Mouse (Mus musculus): ENCODE results near the gene Vipr1. TPM values are rescaled to one million over a fixed set of nuclear protein-coding genes. Genes with fewer than 3 reads are reported as not detected.
A peak's percentile ranks its signal among the peaks of the same experiment; 100 is the strongest.
"Not testable (repeated sequence)": the region's sequence is repeated elsewhere in the genome, so short reads cannot be mapped to it uniquely, and the experiment has no call there.

Gene Vipr1
- 2.7 and 3.7 TPM in 2 replicates for total RNA-seq (2021)
- long read RNA-seq, experiment 1 = 0 reads
- long read RNA-seq, experiment 2, partial matches to known transcripts = 2 of 2 reads
- long read RNA-seq, experiment 2, other reads (novel, unspliced or antisense) = 0 of 2 reads

DNA sequence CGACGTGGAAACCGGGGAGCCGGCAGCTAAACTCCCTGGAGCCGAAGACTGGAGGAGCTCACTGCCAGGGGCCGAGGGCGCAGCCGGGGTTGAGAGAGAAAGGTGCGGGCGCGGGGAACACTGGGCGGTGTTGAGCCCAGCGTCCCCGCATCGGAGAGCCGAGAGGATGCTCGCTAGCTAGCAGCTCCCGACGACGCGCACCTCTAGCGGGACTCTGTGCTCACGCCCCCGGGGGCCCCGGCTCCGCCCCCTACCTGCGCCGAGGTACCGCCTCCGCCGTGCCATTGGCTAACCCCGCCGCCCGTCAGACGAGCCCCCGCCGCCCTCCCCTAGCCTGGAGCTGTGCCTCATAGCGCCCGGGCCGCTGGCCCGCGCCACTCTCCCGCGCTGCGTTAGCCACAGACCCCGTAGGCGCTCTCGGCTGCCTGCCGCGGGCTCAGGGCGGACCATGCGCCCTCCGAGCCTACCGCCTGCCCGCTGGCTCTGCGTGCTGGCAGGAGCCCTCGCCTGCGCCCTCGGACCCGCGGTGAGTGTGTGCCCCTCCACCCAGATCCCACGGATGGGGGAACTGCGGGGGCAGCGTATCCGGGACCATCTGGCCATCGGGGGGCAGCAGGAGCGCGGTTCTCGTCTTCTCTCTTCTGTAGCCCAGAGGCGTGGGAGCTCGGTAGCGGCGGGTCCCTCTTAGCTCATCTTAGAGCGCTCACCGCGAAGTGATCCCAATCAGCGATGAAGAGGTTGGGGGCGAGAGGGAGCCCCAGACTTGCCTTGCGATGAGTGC lies at the start of gene Vipr1:
Gene Vipr1, plus strand, starts transcription at position 316 of the 781 bp plus-strand sequence.
- peak; percentile 71 for DNase-seq

DNA sequence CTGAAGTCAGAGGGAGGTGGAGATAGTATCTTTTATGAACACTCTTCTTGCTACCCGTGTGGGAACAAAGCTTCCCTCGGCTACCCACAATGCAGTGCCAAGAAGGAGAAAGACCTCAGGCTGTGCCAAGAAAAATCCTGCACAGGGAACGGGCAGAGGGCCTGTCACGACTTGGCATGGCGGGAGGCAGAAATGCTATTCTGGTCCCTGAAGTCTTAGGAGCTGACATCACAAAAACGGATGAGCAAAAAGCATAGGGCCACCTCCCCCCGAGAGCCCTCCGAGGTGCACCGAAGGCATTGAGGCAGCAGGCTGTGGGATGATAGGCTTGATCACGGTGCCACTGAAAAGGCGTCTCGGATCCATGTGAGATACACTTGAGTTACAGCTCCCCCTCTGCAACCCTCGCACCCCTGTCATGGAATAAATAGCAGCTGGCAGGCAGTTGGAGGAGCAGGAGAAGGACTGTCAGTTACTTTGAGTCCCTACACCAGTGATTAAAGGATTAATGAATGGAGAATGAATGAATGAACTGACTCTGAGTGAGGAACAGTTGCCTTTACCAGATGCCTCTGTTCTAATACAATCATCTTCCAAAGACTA lies 49.5 kb upstream of the Vipr1 start:
- no peak for DNase-seq

DNA sequence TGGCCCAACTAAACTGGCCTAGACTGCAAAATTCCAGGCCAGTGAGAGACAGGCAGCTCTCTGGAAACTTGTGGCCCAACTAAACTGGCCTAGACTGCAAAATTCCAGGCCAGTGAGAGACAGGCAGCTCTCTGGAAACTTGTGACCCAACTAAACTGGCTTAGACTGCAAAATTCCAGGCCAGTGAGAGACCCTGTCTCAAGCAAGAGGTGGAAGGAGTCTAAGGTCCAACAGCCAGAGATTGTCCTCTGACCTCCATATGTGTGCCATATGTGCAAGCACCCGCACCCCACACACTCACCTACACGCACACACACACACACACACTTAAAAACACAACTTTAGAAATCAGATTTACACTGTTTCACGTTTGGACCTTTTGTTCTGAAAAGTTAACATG lies 48.7 kb upstream of the Vipr1 start:
- not testable (repeated sequence) for DNase-seq

DNA sequence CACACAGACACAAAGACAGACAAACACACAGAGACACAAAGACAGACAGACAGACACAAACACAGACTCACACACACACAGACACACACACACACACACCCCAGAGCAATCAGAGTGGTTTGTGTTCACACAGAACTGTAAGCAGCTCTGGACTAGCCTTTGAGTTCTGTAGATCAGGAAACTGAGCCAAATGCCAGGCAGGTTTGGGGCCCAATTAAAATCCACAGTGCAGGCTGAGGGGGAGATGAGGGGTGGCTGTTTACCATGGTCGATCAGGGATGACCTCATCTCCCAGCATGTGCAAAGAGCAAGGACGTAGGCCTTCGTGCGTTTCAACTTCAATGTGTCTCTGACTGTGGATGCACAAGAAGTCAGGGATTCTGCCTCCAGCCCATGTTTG lies 47.7 kb upstream of the Vipr1 start:
- DNase-seq = no peak

DNA sequence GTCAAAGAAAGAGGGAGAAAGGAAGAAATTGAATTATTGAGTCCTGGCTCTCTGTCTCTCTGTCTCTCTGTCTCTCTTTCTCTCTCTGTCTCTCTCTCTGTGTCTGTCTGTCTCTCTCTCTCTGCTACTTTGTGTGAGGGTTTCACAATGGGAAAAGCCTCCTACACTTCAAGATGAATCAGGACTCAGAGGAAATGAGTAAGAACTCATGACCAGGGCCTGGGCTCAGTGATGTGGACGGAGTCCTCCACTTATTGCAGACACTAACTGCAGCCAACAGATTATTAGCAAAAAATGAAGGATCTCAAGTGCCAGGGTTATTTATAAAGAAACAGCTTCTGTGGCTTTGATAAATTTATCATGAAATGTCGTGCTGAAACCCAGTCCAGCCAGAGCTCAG lies 44.4 kb upstream of the Vipr1 start:
- DNase-seq = no peak

DNA sequence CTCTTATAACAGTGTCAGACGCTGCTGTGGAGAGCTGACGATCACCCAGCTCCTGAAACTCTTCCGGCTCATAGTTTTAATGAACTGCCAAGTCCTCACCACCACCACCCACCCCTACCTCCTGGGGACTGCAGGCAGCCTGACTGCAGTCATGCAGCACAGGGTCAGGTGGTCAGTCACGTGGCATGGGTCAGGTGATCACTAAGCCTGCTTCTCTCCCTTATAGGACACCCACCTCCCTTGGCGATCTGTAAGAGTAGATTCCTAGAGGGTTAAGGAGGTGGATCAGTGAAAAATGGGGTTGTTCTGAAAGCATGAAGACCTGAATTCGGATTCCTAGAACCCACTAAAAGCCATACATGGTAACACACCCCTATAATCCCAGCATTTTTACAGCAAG lies 43.0 kb upstream of the Vipr1 start:
- DNase-seq = no peak

DNA sequence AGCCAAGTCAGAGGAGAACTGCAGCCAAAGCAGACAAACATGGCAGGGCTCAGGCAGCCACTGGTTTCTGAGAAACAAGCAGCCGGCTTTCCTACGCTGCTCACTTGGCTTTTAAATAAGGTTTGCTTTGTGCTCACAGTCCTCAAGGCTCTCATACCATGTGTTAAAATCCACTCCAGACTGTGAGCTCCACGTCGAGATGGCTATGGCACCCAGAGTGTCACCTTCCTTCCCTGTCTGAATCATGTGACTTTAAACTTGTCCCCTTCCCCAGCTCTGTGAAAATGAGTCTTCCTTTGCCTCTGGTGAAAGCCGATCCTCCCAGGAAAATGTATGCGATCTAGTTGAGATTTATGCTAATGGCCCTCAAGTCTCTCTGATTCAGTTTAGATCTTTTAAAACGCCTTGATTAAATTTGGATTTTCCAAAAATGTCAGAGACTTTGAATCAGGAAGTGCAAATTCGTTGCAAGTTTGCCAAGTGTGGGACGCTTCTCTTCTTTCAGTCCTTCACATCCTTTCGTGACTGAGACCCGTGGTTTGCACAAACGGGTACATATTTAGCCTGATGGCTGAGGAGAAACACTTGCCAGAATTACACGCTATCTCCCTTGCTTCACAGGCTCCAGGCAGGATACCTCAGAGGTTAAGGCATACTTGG lies 42.2 kb upstream of the Vipr1 start:
- no peak for DNase-seq

DNA sequence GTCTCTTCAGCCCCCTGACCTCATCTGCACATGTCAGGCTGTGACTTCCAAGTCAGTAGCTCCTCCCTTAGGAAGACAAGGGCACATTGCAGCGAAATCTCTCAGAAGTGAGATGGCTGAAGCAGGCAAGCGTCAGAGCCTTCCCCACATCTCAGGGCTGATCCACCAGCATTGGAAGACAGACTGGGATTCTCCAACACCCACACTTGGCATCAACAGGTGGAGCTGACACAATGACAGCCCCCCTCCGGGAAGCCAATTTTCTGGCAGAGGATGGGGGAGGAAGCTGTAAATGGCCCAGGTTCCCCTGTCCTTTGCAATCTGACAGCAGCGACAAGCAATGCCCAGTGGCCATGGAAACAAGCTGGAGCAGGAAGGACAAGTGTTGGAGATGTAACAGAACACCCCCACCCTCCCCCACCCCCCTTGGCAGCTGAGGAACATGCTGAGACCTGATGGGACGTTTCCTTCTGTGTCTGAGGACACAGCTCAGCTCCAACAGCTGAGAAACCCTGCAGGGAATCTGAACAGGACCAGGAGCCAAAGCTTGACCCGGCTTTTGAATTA lies 41.6 kb upstream of the Vipr1 start:
- peak; percentile 32 for DNase-seq

DNA sequence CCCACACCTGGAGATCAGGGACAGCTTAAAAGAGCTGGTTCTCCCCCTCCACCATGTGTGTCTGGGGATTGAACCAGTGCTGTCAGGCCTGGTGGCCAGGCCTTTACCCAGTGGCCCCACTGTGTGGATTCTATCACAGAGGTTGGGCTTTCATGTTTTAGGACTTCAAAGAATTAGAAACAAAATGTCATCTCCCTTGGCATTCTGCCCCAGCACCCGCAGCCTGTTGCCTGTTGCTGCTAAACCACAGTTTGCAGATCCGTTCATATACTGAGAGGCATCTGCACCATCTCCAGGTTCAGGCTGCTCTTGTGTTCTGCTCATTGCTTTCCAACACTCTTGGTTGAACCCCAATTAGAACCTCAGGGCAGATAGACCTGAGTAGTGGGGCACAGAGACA lies 40.1 kb upstream of the Vipr1 start:
- DNase-seq = peak; percentile 36

DNA sequence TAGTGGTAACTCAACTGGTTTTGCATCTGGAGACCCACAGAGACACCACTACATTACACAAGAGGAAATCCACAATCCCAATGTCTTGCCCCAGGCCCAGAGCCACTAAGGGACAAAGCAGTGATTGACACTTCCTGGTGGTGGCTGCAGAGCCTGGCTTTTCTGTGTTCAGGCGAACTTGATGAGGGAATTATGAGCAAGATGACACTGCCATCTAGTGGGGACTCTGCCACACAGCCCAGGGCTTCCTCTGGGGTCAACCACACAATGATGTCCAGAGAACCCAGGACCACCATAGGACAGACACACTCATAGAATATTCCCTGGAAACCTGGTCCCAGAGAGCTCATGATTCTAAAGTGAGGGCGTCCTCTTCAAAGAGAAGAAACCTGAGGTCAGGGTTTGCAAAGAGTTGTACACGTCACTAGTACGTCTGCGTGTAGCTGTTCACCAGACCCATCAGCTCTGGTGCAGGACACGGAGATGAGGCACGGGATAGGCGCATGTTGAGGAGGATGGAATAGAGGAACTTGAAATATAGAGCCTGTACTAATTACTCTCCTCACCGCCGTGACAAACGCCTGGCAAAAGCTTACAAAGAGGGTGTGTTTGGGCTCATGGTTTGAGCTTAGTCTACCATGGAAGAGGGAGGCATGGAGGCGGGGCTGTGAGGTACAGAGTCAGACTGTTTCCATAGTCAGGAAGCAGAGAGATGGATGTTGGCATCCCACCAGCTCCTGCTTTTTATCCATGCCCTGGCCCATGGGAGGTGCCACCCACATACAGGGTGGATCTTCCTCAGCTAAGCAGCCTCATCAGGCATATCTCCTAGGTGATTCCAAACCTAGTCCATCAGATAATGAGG lies 36.9 kb upstream of the Vipr1 start:
- DNase-seq = peak; percentile 82

DNA sequence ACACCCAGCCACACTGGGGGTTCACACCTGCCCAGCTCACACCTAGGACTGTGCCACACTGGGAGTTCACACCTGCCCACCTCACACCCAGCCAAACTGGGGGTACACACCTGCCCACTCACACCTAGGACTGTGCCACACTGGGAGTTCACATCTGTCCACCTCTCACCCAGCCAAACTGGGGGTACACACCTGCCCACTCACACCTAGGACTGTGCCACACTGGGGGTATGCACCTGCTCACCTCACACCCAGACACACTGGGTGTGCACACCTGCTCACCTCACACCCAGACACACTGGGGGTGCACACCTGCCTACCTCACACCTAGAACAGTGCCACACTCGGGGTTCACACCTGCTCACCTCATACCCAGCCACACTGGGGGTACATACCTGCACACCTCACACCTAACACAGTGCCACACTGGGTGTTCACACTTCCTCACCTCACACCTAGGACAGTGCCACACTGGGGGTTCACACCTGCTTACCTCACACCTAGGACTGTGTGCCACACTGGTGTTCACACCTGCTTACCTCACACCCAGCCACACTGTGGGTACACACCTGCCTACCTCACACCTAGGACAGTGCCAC lies 35.9 kb upstream of the Vipr1 start:
- DNase-seq = no peak

DNA sequence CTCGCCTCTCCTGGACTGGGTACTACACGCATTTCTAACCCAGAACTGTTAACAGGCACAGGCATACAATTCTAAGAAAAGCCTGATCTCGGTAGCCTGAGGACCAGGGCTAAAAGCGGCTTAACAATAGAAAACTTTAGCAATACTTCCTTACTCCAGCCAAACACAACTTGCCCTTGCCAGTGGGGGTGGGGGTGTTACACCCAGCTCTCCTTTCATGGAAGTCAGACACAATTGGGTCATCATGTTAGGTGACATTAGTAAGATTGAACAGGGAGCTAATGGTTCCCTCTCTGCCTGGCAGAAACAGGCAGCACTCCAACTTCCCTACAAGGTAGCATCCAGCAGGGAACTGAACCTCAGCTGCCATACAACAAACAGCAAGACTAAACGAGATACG lies 33.1 kb upstream of the Vipr1 start:
- no peak for DNase-seq

DNA sequence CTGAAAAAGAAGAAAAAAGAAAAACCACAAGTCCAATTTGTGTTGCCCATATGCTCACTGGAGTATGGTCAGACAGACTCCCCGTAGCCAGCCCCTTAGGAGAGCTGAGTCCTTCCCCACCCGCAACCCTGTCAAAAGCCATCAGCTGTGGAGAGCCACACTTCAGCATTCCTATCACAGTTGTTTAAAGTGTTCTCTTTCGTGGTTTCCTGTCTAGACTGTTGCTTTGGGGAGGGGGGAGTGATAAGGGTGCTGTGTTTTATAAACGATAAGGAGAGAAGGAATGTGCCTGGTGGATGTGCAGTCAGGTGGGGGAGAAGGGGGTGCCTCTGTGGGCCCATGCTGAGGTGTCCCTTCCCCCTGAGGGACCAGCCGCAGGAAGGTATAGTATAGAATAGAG lies 29.3 kb upstream of the Vipr1 start:
- DNase-seq = no peak

DNA sequence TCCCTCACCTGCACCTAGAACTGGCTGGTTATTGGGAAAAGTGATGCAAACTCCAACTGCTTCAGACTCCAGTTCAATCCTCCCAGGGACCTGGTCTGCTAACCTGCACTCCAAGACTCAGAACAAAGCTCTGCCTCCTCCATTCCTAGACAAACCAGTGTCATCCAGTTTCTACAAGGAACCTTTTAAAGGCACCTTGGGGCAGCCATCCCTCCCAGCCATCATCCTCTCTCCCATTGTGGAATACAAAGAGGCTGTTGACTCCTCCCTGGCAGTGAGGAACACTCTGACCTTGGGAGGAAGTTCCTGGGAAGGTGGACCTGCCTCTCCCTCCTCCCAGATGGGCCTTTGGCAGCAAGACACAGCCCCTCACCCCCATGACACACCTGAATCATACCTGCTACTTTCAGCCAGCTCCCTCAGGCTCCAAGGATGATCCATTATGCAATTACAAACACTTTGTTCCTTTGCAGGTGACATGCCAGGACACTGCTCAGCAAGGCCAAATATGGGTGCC lies 28.2 kb upstream of the Vipr1 start:
- no peak for DNase-seq

DNA sequence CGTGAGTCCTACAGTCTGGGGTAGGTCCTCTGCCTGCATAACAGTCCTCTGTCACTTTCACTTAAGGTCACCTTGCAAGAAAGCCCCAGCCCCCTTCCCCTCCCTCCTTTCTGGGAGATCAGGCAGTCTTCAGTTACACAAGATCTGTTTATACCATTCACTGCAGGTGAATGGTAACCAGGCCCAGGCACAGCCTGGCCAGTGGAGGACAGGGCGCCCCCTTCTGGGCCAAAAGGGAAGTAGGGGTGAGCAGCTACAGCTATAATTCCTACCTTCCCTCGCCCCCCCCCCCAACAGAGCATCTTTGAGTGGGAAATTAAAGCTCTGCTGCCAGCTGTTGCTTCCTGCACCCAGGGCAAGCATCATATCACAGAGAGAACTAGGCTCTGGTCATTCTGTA lies 26.0 kb upstream of the Vipr1 start:
- DNase-seq = peak; percentile 65

DNA sequence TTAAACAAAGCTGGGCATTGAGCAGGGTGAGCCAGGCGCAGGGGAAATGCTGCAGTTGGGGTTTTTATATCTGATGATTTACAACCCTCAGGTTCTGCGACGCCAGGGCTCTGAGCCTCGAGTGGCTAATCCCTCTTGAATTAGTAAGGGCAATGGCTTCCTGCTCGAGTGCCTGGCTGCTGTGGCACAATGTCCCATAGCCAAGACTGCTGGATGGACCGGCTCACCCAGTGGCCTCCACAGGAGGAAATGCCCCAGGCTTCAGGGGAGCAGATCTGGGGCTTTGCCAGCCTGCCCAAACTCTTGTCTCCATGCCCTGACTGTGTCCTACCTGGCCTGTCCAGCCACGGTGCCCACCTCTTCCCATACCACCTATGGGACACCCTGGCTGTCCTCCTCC lies 23.1 kb upstream of the Vipr1 start:
- DNase-seq = no peak

DNA sequence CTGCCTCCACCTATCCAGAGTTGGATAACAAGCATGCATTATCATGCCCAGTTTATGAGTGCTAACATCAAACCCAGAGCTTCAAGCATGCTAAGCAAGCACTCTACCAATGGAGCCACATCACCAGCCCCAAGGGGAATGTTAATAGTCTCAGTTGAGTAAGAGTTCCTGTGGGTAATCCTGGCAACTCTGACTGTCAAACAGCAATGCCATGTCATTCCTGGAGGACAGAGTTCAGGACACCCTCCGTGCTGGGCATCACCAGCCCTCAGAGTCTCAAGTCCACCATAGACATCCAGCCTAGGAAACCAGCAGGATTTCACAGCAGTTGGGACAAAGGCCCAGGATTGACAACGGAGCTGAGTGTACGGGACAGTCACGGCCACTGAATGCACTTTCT lies 19.3 kb upstream of the Vipr1 start:
- no peak for DNase-seq

DNA sequence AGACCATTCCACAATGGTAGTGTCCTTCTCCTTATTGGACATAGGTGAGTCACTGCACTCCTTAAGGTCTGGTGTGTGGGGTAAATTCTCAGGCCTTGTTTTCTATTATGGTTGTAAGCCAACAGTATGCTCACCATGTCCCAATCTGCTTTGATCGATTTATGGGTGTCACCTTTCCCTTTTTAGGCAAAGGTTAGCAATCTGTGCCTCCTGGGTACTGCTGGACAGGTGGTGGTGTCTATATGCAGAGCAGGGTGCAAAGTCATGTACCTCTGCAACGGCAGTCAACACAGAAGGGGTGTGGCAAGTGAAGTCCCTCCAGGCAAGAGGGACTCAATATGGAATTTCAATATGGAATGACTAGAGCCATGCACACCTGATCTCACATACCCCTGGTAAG lies 17.6 kb upstream of the Vipr1 start:
- DNase-seq = no peak

DNA sequence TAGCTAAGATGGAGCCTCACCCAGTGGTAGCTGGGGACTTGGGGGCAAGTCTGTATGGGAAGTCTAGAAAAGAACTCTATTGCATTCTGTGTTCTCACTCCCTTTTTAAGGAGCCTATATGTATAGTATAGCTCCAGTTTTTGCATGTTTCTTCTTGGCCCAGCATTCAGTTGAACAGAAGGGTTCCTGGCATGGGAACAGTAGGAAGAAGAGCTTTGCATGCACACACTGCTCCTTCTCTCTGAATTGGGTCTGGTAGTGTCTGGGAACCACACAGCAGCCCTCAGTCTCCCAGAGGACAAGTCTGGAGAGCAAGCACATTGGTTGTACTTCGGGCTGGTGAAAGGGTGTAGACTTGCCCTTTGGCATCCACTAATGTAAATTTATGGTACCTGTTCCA lies 11.9 kb upstream of the Vipr1 start:
- no peak for DNase-seq

DNA sequence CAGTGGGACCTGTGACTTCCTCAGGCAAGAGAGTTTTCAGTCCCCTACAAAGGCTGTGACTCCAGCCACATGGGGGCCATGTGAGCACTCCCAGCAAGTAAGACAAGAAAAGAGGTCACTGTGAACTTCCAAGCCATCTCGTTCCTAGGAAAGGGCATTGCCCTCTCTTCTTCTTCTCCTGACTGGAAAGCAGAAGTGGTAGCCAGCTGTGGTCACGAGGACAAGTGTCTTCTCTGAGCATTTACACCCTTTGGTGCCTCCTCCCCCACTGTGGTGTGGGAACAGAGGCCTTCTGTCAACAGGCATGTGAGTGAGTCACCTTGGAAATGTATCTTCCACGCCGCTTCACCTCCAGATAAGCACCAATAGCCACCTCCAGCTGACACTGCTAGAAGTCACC lies 10.6 kb upstream of the Vipr1 start:
- DNase-seq = no peak

DNA sequence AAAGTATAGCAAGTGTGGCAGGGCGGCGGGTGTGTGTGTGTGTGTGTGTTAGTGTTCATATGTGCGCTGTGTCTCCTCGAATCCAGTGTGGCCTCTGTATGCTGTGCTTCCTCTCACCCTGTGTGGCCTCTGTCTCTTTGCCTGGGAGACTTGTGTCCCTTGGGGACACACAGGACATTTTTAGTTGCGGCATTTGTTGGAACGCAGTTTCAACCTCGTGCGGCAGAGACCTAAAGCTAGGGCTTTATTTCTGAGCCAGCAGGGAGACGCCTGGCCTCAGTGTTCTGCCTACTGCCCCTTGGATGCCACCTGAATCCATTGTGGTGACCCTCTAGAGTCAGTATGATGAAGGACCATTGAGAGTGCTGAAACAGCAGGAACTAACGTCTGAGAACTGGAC lies 9.6 kb upstream of the Vipr1 start:
- DNase-seq = no peak

Measured in adrenal gland, postnatal 14 days (tissue).